Mouse (Mus musculus) naive thymus-derived CD4-positive, alpha-beta T cell, adult 2 months (primary cell): ENCODE measurements around the gene Sarm1.
"Not testable (repeated sequence)": the region's sequence is repeated elsewhere in the genome, so short reads cannot be mapped to it uniquely, and the experiment has no call there.

ENCODE experiments used
- DNase-seq: peaks from one replicate; pipeline ENCODE4 v3.0.0-alpha.2; 2011; ENCODE audit warnings: low read depth

Sarm1 gene

DNA sequence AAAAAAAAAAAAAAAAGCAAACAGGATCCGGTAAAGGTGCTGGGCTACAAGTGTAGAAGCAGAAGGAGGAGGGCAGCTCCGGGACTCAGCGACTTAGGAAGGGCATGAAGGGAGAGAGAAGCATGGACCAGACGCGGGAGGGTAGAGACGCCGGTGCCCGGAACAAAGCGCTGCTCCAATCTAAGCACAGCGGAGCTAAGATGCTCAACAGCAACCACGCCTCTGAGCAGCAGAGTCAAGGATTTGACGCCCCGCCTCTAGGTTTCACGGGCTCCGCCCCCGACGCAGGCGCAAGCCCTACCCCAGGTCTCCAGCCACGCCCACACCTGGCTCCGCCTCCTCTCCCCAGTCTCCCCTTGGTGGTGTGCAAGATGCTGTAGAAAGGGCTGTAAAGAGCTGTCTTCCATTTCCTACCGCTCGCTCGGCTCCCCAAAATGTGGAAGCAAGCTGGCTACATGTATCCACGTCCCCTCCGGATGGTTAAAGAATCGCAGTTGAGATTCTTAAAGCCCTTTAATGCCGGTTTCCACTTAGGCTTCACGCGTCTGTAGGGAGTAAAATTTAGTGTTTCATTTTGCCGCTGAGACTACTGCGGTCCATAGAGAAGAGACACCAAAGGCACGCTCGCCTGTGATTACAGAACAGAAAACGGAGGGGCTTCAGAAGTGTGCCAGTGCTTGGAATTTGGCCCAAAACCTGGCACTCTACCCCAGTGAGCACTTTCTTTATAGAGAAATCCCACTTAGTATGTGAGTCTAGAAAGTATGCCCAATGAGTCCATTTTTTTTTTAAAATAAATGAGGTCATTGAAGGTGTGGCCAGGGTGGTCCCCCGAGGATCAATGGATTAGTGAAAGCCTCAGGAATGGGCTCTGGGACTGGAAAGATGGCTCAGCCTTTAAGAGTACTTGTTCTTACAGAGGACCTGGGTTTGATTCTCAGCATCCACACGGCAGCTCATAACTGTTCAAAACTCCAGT lies at the start of gene Sarm1:
TSS of gene Sarm1 (minus strand) at position 211 of the 979 bp plus-strand sequence.
- peak; percentile 99 for DNase-seq

GRCm38 (mm10) chr11:78545181-78545580 lies 47.6 kb upstream of the Sarm1 start:
- no peak for DNase-seq

DNA sequence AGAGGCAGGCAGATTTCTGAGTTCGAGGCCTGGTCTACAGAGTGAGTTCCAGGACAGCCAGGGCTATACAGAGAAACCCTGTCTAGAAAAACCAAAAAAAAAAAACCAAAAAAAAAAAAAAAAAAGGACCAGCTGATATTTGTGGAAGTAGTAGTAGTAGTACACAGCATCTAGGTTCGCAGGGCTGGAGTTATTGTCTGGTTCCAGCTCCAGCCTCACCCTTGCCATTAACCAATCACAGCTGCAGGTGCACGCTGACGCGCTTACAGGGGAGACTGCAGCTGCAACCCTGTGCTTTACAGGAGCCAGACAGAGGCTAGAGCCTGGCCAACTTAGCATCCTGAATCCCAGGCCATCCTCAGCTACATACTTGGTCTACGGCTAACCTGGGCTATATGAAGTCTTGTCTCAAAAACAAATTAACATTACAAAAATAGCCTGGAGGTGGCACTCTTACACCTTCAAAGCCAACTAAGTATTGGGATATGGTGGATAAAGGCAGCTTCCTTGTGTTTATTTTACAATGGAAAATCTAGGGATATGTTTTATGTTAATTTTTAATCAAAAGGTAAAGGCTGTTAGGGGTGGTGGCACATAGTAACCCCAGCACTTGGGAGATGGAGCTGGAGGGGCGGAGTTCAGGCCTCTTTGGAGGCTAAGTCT lies 47.0 kb upstream of the Sarm1 start:
- DNase-seq: no peak

DNA sequence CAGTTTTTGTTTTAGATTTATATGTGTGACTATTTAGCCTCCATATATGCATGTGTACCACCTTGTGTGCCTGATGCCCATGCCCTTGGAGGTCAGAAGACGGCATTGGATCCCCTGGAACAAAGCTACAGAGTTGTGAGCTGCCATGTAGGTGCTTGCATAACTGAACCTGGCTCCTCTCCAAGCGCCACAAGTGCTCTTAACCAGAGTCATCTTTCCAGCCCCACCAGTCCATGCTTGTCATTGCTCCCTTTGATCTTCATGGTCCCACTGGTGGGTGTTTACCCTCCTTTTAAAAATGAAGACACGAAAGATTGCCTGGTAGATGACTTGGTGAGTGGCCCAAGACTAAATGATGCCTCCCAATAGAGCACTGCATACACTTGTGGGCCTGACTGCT lies 42.8 kb upstream of the Sarm1 start:
- DNase-seq: no peak

GRCm38 (mm10) chr11:78536690-78537084 lies 39.1 kb upstream of the Sarm1 start:
- peak; percentile 30 for DNase-seq

- DNase-seq: peak; percentile 98
These were observed 38.6 kb upstream of the Sarm1 start, which contains the start of the genes Tnfaip1 and Ift20 for GRCm38 (mm10) chr11:78536080-78536689. Tnfaip1 (minus strand) TSS chr11:78536332. Ift20 (plus strand) TSS chr11:78536361.

- DNase-seq: no peak
These were observed 38.0 kb upstream of the Sarm1 start for GRCm38 (mm10) chr11:78535376-78536079.

DNA sequence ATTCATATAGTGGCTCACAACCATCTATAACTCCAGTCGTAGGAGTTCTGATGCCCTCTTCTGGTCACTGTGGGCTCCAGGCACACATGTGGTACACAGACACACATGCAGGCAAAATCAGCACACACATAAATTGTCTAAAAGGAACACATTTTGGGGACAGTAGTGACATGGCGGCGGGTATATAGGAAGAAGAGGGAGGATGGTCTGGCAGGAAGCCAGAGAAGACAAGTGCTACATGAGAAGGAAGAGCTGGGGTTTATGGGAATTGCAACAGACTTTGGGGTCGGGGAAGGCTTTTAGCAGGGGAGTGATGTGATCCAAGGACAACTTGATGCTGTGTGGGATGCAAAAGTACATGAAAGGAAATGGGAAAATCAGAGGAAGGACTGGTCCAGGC lies 37.0 kb upstream of the Sarm1 start:
- DNase-seq: peak; percentile 18

GRCm38 (mm10) chr11:78531515-78531914 lies 34.0 kb upstream of the Sarm1 start:
- DNase-seq: not testable (repeated sequence)

DNA sequence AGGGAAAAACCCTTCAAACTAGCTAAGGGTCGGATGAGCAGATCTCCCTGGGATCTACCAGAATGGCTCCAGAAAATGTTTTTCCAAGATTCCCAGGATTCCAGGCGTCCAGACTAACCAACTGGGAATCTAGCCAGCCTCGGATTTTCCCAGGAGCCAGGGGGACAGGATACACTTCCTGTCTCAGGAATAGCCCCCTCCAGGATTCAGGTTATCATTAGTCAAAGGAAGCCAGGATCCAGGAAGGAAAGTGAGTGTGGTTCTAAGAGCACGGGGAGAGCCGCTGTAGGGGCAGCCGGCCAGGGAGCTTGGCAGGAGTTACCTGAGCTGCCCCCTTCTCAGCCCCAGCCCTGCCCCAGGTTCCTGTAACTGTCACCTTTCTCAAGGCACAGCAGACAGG lies 33.5 kb upstream of the Sarm1 start:
- DNase-seq: no peak

GRCm38 (mm10) chr11:78530001-78530400 lies 32.4 kb upstream of the Sarm1 start:
- no peak for DNase-seq

DNA sequence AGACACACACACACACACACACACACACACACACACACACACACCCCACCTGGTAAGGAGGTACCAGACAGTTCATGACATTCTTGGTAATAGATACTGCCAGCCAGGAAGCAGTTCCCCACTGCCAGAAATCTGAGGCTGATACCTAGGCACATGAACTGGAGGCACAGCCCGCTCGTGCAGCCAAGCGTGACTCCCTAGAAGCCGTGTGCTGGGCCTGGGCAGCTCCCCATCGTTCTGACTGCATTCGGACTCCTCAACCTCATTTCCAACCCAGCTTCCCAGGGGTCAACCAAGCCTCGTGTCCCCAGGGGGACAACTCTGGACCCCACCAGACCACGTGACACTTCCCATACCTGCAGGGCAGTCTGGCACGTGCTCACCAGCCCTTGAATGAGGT lies 31.2 kb upstream of the Sarm1 start:
- DNase-seq: no peak

GRCm38 (mm10) chr11:78524838-78525237 lies 27.3 kb upstream of the Sarm1 start:
- no peak for DNase-seq

DNA sequence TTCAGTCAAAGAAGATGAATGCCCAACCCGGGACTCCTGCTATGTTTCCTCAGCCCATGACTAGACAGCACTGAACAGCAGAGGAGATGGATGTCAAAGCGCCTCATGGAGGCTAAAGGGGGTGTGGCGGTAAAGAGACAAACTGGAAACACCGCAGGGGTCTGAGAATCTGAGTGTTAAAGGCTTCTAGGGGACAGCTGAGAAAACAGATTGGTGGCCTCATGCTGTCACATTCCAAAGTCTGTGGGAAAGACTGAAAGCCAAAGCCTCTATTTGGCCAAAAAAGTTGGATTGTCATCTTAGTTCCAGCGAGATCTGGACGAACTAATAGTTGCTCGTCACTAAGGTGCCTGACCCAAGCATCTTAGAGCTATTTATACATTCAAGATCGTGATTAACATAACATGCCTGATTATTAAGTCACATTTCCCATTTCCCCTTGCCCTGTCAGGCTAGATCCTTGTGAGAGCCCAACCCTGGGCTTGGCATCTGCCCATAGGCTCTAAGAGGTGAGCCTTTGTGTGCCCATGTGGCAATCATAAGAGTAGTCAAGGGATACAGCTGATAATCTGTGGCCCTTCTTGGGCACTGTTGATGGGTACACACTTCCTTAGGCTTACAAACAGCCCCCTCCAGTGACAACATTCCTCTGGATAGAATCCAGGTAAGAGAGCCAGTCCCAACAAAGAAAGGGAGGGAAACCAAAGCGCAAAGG lies 25.8 kb upstream of the Sarm1 start:
- DNase-seq: no peak

DNA sequence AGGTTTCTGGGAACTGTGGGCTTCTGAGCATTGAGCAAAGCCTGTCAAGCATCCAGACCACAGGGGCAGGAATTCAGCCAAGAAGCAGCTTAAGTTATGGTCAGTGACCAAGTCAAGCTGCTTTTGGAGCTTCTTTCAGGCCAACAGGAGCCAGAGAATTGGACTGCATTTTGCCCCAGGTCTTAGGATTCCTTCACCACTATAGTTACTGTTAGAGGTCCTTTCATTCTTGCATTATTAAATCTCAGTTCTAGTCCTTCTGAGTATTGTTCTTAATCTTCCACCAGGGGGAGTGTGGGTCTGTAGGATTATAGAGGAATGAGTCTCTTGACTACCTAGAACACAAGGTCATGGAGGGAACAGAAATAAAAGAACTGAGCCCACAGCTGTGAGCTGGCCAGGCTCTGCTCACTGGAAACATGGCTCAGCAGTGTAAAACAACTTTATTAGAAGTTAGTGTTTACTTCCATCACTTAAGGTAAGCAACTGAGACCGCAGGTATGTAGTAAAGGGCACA lies 25.0 kb upstream of the Sarm1 start:
- peak; percentile 62 for DNase-seq

DNA sequence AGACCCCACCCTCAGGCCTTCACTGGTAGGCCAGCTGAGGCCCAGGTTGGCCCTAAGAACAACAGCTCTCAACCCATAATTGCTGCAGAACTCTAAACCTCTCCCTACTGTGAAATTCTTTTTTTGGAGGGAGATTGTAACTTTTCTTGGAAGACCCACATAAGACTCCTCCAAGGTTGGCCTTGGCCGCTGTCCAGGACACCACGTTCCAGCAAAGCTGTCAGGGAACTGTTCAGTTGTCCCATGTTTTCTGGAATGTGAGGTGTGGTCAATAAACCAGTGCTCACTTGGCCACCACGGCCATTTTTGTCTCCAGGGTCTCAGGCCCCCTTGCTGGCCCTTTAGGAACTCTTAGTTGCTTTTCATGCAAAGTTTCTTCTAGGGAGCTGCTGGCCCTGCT lies 24.3 kb upstream of the Sarm1 start:
- DNase-seq: no peak

DNA sequence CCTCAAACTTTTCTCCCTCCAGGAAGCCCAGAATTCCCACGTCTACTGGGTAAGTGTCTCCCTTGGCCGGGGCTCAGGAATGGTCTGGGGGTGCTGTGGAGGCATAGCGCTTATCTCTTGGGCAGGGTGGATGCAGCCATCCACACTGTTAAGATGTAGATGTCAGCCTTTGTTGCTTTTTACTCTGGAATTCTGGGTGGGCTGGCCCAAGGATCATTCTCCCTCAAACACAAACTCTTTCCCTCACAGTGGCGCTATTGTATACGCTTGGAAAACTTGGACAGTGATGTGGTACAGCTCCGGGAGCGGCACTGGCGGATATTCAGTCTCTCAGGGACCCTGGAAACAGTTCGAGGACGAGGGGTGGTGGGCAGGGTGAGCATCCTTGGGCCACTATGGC lies 21.4 kb upstream of the Sarm1 start:
- DNase-seq: no peak

DNA sequence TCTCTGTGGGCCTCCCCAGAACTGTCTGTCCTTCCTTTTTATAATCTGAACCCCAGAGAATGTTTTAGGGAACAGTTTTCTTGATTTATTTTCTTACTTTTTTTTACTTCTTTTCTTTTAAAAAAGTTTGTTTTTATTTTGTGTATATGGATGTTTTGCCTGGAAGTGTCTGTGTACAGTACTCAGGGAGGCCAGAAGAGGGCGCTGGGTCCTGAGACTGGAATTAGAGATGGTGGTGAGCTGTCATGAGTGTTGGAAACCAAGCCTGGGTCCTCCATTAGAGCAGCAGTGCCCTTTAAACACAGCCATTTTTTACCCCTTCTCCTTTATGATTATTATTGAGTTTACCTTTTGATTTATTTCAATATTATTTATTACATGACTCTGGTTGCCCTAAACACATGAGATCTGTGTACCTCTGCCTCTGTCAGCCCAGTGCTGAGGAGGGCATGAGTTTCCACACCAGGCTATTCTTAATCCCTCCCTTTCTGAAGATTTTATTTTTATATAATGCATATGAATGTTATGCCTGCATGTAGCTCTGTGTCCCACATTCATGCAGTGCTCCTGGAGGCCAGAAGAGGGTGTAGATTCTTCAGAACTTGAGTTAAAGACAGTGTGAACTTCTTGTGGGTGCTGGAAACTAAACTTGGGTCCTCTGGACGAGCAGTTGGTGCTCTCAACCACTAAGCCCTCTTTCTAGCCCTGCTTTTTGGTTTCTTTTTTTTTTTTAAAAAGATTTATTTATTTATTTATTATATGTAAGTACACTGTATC lies 18.2 kb upstream of the Sarm1 start:
- peak; percentile 52 for DNase-seq

DNA sequence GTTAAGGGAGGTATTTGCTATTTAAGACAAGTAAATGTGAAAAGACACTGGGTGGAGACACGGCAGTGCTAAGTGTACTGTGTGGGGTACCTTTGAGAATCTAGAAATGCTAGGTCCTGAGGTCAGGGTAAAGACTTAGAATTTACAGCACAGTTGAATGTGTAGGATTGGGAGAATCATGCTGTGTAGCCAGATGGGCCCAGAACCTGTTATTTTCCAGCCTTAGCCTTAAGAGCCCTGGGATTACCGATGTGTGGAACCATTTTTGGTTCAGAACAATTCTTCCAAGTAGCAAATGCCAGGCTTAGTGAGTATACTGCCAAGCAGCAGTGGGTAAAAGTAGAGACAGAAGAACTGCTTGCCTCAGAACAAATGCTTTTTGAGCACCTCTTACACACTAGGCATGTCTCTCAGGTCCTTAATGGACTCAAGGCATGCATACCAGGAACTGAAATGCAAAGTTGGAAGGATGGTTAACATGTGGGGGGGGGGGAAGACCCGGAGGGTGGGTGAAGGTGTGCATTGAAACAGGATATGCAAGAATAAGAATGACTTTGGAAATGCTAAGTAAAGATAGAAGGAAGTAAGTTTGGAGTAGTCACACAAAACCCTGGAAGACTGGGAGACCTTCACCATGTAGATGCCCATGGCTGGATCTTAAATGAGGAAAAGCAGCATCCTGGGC lies 15.7 kb upstream of the Sarm1 start:
- no peak for DNase-seq
